Mouse (Mus musculus) 416B (cell line): ENCODE data around the gene Aven.

Experiments used
- DNase-seq: peaks from one replicate; pipeline ENCODE4 v3.0.0; 2011; ENCODE audit warnings: low read depth

The Aven gene

DNA sequence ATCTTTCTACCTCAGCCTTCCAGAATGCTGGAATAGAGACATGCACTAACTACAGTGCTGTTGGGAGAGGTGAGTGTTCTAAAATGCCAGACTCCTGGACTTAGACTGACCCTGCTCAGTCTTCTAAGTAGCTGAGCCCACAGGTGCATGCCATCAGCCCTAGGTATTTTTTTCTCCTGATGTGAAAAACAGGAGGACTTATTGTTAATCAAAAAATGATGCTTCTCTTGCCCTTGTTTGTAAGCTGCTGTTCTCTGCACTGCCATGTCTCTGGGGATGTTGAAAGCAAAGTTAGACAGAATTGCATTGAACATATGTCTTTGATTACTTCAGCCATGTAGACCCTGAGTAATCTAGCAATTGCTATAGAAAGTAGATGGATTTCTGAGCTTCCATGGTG, 64.7 kb downstream of the Aven start:
- DNase-seq: no peak

DNA sequence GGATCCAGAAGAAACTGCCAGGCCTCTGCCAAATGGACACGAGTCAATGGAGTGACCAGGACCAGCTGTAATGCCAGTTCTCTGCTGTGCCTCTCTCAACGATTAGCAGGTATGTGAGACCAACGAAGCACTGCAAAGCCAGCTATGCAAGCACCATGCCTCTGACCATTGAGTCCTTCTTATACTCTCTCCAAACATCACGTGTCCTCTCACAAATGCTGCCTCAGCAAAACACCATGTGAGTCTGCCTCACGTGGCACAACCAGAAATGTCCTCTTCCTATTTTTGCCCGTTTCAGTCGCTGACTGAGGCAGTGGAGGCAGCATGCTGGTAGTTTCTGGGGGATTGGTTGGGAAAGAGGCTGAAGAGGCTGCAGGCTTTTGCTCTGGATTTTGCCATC, 68.8 kb downstream of the Aven start:
- no peak for DNase-seq

GRCm38 (mm10) chr2:112565060-112565459, 72.3 kb downstream of the Aven start:
- DNase-seq: no peak

- DNase-seq: no peak
Observed at GRCm38 (mm10) chr2:112566290-112567085, 73.7 kb downstream of the Aven start.

DNA sequence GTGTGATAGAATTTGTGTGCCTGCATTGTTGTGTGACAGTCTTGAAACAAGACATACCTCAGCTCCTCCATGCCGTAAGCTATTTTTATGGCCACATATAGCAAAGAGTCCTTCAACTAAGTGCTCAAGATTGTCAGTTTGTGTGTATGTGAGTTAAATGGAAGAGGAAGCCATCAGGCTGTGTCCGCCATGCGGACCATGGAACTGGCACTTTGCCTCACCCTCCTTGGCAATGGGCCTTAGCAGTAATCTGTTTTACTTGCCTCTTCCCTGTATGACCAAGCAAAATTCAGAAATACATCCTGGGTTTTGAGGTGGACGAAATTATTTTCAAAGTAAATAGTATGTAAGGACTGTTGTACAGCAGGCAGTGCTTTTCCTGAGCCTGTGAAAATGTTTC, 75.0 kb downstream of the Aven start:
- DNase-seq: no peak

GRCm38 (mm10) chr2:112590985-112591384, 98.2 kb downstream of the Aven start:
- no peak for DNase-seq

- no peak for DNase-seq
Observed at GRCm38 (mm10) chr2:112591451-112591871, 98.7 kb downstream of the Aven start.

DNA sequence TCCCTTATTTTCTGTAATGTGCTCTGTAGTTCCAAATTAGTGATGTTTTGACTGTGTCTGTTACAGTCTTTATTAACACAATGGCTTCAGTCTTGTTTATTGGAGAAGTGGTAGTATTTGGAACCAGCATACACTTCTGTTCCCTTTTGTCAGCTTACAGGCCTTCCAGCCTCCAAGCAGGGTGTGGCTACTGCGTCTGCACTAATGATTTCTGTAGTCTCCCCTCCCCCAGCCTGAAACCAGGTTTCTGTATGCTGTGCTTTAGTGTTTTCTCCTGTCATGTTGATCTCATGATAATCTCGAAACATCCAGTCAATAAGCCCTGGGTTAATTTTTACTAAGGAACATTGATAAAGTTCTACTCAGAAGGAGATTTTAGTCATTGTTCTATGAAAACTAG, 100.6 kb downstream of the Aven start:
- DNase-seq: no peak

DNA sequence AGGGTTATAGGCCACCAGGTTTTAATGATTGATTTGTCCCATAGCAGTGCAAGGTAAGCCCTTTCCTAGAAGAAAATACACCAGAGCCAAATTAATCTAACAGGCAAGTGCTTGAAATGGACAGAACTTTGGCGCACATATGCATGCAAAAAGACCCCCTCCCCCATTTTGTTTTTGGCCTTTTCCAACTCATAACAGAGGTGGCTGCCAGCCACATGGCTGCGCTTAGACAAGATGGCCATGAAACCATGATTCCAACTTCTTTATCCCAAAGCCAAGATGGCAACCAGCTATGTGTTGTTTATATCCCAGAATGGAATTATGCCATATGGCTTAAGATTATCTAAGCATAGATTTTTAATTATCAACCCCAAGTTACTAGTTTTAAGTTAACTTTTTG, 101.0 kb downstream of the Aven start:
- no peak for DNase-seq

GRCm38 (mm10) chr2:112595807-112596206, 103.0 kb downstream of the Aven start:
- DNase-seq: no peak

DNA sequence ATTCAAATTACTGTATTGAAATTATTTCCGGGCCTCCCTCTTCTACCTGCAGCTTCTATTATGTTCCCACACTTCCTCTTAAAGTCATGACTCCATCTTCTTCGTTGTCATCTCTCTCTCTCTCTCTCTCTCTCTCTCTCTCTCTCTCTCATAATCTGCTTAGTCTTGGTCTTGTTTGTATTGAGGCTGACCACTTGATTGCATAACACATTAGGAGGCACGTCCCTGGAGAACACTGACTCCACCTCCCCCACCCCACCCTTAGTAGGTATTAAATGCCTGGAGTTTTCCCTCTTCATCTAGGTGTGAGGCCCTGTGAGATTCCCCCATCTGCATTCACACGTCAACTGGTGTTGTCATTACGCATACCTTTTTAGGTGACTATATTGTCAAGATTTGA, 103.7 kb downstream of the Aven start:
- DNase-seq: peak; percentile 57

GRCm38 (mm10) chr2:112597064-112597463, 104.3 kb downstream of the Aven start:
- peak; percentile 50 for DNase-seq

GRCm38 (mm10) chr2:112600222-112600621, 107.5 kb downstream of the Aven start:
- DNase-seq: peak; percentile 7

- no peak for DNase-seq
Observed at GRCm38 (mm10) chr2:112602487-112602886, 109.7 kb downstream of the Aven start.

GRCm38 (mm10) chr2:112606536-112606935, 113.8 kb downstream of the Aven start:
- no peak for DNase-seq

DNA sequence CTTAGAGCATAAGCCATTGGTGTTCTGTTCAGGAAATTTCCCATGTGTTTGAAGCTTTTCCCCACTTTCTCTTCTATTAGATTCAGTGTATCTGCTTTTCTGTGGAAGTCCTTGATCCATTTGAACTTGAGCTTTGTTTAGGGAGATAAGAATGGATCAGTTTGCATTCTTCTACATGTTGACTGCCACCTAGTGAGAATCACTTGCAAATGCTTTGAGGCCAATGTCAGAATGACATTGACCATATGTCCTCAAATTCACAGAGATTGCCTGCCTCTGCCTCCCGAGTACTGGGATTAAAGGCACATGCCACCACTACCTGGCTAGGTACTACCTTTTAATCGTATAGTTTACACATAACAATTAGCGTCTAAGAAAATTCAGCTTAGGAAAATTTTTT, 119.9 kb downstream of the Aven start:
- DNase-seq: peak; percentile 46

DNA sequence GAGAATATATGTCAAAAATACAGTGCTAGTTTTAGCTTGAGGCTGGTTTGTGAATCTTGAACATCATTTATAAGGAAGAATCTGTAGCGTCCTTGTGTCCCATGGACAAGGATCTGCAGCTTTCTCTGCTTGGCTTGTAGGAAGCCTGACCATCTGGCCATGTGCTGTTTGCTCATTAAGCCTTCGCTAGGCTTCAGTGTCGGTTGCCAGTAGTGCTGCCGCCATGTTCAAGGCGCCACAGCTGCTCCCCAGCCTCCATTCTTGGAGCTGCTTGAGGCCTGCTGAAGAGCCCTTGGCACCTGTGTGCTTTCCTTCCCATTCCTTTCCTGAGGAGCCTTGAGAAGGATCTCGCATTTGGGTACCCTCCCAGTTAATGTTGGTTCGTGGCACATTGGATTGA, 121.6 kb downstream of the Aven start:
- no peak for DNase-seq

DNA sequence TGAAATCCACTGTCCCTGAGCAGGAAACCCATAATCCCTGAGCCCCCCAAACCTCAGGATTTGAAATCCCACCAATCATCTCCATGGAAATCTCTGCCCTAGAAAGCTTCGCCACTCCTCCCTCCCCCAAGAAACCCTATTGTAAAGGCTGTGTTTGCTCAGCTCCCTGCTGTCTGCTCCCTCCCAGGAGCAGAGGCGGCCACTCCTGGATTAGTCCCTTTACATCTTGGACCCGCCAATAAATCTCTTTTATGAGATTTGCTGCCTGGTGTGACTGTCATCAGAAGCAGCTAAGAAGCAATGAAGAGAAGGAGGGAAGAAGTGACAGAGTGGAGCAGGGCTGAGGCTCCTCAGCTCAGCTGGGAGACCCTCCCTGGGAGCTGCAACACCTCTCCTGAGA, 124.4 kb downstream of the Aven start:
- DNase-seq: no peak

DNA sequence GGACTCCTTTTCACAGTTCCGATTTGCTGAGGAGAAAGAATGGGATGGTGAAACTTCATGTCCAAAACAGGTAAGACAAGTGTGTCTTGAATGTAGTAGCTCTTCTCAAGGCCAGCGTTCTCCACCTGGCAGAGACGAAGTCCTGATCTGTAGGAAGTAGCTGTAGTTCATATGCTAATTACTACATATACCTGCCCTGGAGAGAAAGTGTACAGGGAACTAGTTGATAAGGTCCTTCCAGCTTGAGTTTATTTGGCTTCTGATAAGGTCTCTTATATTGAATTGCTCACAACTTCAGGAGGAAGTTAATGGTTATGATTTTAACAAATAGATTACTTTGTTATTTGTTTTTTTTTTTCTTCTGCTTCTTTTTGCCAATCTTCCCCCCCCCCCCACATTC, 132.4 kb downstream of the Aven start:
- DNase-seq: no peak

DNA sequence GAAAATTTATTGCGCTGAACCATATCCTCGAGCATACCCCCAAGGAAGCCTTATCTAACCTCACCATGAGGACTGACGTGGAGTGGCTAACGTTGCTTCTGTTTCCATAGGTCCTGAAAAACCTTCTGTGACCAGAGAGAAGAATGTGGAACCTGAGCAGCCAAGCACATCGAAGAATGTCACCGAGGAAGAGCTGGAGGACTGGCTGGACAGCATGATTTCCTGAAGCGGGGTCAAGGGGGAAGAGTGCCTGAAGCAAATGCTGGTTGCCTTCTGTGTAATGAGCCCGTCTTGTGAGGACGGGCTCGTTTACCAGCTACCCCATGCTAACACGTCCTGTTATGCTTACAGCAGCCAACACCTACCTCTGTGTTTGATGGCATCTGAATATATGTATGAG, 137.9 kb downstream of the Aven start:
- no peak for DNase-seq

GRCm38 (mm10) chr2:112632536-112632935, 139.8 kb downstream of the Aven start:
- no peak for DNase-seq

DNA sequence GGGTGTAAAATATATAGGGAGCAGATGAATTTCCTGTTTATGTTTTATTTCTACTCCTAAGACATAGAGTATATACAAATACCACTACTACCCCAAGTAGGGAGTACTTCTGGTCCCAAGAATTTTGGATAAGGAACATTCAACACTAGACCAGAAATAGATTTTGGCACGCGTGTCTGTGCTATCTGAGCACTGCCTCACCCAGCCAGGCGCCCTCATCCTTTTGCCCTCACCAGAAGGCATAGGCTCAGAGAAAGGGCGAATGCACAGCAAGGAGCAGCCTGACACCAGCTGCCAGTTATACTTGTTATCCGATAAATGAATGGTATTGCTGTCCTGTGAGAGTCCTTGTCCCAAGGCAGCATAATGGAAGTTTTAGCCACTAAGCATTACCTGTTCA, 144.4 kb downstream of the Aven start:
- DNase-seq: no peak

- DNase-seq: no peak
Observed at GRCm38 (mm10) chr2:112653836-112654235, 161.1 kb downstream of the Aven start.

- DNase-seq: no peak
Observed at GRCm38 (mm10) chr2:112656131-112656530, 163.4 kb downstream of the Aven start.
